Mouse (Mus musculus): ENCODE data around the gene Med13l. TPM values are rescaled to one million over a fixed set of nuclear protein-coding genes. Genes with fewer than 3 reads are reported as not detected.

Med13l gene
- polyA plus RNA-seq, 1 experiment from 2014 or later: 11.5 TPM

- ATAC-seq: no peak
- no peak overlapping the region for H3K4me3 ChIP-seq (ENCODE audit: low read length)
- no peak overlapping the region for H3K9ac ChIP-seq (ENCODE audit: low read depth, low read length)
- no peaks in the 10 kb centered on the region for H3K9me3 ChIP-seq (ENCODE audit: control insufficient read depth, low read length)
- H3K4me2 ChIP-seq (ENCODE audit: low read length): no peak overlapping the region
- no peaks in the 10 kb centered on the region for H3K36me3 ChIP-seq (ENCODE audit: control insufficient read depth, insufficient read depth, low read length)
- no peaks in the 10 kb centered on the region for H3K27me3 ChIP-seq (replicated peaks; ENCODE audit: control insufficient read depth, insufficient read depth, low read length)
- H3K4me1 ChIP-seq (ENCODE audit: control insufficient read depth, insufficient read depth, low read depth, low read length): peaks cover 15% of the 10 kb centered on the region
- WGBS: 47% methylated on average over 7 of the region's 7 CpGs
- H3K27ac ChIP-seq (ENCODE audit: low read depth, low read length): no peak overlapping the region
Observed at GRCm38 (mm10) chr5:118691710-118692040, 131.2 kb downstream of the Med13l start.

GRCm38 (mm10) chr5:118693996-118694395 is 133.5 kb downstream of the Med13l start:
- Histone ChIP-seq H3K27ac (ENCODE audit: low read depth, low read length) (no peak overlapping the region), H3K36me3 (ENCODE audit: control insufficient read depth, insufficient read depth, low read length) (no peaks in the 10 kb centered on the region), H3K4me1 (ENCODE audit: control insufficient read depth, insufficient read depth, low read depth, low read length) (peaks cover 11% of the 10 kb centered on the region), H3K4me2 (ENCODE audit: low read length) (no peak overlapping the region), H3K9ac (ENCODE audit: low read depth, low read length) (no peak overlapping the region), H3K9me3 (ENCODE audit: control insufficient read depth, low read length) (no peaks in the 10 kb centered on the region), H3K4me3 (ENCODE audit: low read length) (no peak overlapping the region), H3K27me3 (replicated peaks; ENCODE audit: control insufficient read depth, insufficient read depth, low read length) (no peaks in the 10 kb centered on the region)
- ATAC-seq: no peak
- WGBS: 89% methylated on average over 9 of the region's 9 CpGs

- H3K4me3 ChIP-seq (ENCODE audit: low read length): no peak overlapping the region
- H3K9me3 ChIP-seq (ENCODE audit: control insufficient read depth, low read length): no peaks in the 10 kb centered on the region
- no peak overlapping the region for H3K9ac ChIP-seq (ENCODE audit: low read depth, low read length)
- no peak for ATAC-seq
- 85% methylated on average over 7 of the region's 7 CpGs for WGBS
- no peaks in the 10 kb centered on the region for H3K27me3 ChIP-seq (replicated peaks; ENCODE audit: control insufficient read depth, insufficient read depth, low read length)
- no peak overlapping the region for H3K27ac ChIP-seq (ENCODE audit: low read depth, low read length)
- H3K36me3 ChIP-seq (ENCODE audit: control insufficient read depth, insufficient read depth, low read length): no peaks in the 10 kb centered on the region
- peaks cover 18% of the 10 kb centered on the region for H3K4me1 ChIP-seq (ENCODE audit: control insufficient read depth, insufficient read depth, low read depth, low read length)
- H3K4me2 ChIP-seq (ENCODE audit: low read length): no peak overlapping the region
Observed at GRCm38 (mm10) chr5:118697073-118697472, 136.6 kb downstream of the Med13l start.

GRCm38 (mm10) chr5:118700978-118701377 is 140.5 kb downstream of the Med13l start:
- peaks cover 34% of the 10 kb centered on the region for H3K4me1 ChIP-seq (ENCODE audit: control insufficient read depth, insufficient read depth, low read depth, low read length)
- no peaks in the 10 kb centered on the region for H3K27me3 ChIP-seq (replicated peaks; ENCODE audit: control insufficient read depth, insufficient read depth, low read length)
- no peak overlapping the region for H3K4me2 ChIP-seq (ENCODE audit: low read length)
- H3K36me3 ChIP-seq (ENCODE audit: control insufficient read depth, insufficient read depth, low read length): no peaks in the 10 kb centered on the region
- 89% methylated on average over 4 of the region's 4 CpGs for WGBS
- no peaks in the 10 kb centered on the region for H3K9me3 ChIP-seq (ENCODE audit: control insufficient read depth, low read length)
- H3K27ac ChIP-seq (ENCODE audit: low read depth, low read length): no peak overlapping the region
- no peak overlapping the region for H3K4me3 ChIP-seq (ENCODE audit: low read length)
- ATAC-seq: no peak
- no peak overlapping the region for H3K9ac ChIP-seq (ENCODE audit: low read depth, low read length)

DNA sequence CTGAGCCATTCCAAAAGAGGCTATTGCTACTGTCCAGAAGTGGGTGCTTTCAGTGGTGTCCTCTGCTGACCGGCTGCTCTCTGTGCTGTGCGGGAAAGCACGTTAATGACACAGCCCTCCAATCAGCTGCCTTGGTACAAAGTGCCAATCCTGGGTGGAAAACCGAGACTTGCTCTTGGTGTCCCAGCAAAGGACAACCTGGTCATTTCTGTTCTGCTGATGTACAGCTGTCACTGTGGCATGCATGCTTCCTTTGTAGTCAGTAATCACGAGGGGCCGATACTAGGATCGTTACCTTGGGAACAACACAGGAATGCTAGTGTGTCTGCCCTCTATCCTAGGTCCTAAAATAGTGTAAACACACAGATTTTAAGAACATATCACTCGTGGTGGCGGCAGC is 142.2 kb downstream of the Med13l start:
- H3K9ac ChIP-seq (ENCODE audit: low read depth, low read length): no peak overlapping the region
- peaks cover 48% of the 10 kb centered on the region for H3K4me1 ChIP-seq (ENCODE audit: control insufficient read depth, insufficient read depth, low read depth, low read length)
- no peak for ATAC-seq
- no peaks in the 10 kb centered on the region for H3K27me3 ChIP-seq (replicated peaks; ENCODE audit: control insufficient read depth, insufficient read depth, low read length)
- no peak overlapping the region for H3K4me2 ChIP-seq (ENCODE audit: low read length)
- H3K4me3 ChIP-seq (ENCODE audit: low read length): no peak overlapping the region
- 20% methylated on average over 9 of the region's 9 CpGs for WGBS
- H3K27ac ChIP-seq (ENCODE audit: low read depth, low read length): no peak overlapping the region
- H3K9me3 ChIP-seq (ENCODE audit: control insufficient read depth, low read length): no peaks in the 10 kb centered on the region
- no peaks in the 10 kb centered on the region for H3K36me3 ChIP-seq (ENCODE audit: control insufficient read depth, insufficient read depth, low read length)

GRCm38 (mm10) chr5:118704148-118704547 is 143.7 kb downstream of the Med13l start:
- no peak overlapping the region for H3K4me3 ChIP-seq (ENCODE audit: low read length)
- H3K9me3 ChIP-seq (ENCODE audit: control insufficient read depth, low read length): no peaks in the 10 kb centered on the region
- H3K27me3 ChIP-seq (replicated peaks; ENCODE audit: control insufficient read depth, insufficient read depth, low read length): no peaks in the 10 kb centered on the region
- ATAC-seq: no peak
- H3K4me1 ChIP-seq (ENCODE audit: control insufficient read depth, insufficient read depth, low read depth, low read length): peaks cover 56% of the 10 kb centered on the region
- no peak overlapping the region for H3K4me2 ChIP-seq (ENCODE audit: low read length)
- no peak overlapping the region for H3K9ac ChIP-seq (ENCODE audit: low read depth, low read length)
- WGBS: 80% methylated on average over 3 of the region's 3 CpGs
- H3K27ac ChIP-seq (ENCODE audit: low read depth, low read length): no peak overlapping the region
- H3K36me3 ChIP-seq (ENCODE audit: control insufficient read depth, insufficient read depth, low read length): no peaks in the 10 kb centered on the region

DNA sequence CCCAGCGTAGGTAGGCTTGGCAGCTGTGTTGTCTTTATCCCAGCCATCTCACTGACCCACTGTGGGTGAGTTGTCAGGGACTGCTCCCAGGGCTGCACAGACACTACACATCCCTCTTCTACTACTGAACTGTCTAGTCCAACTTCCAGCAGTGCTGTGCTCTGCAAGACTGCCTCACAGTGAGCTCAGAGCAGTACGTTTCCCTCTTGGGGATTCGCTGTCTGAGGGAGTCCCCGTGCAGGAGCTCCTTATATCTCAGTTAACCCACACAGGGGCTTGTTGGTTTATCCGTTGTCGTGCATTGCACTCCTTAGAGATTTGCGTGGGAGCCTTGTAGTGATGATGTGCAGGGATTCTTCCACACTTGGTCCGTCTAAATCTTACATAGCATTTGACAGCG is 144.5 kb downstream of the Med13l start:
- no peak overlapping the region for H3K4me3 ChIP-seq (ENCODE audit: low read length)
- no peaks in the 10 kb centered on the region for H3K36me3 ChIP-seq (ENCODE audit: control insufficient read depth, insufficient read depth, low read length)
- H3K4me2 ChIP-seq (ENCODE audit: low read length): no peak overlapping the region
- no peak overlapping the region for H3K9ac ChIP-seq (ENCODE audit: low read depth, low read length)
- no peak overlapping the region for H3K27ac ChIP-seq (ENCODE audit: low read depth, low read length)
- 75% methylated on average over 9 of the region's 9 CpGs for WGBS
- peaks cover 60% of the 10 kb centered on the region for H3K4me1 ChIP-seq (ENCODE audit: control insufficient read depth, insufficient read depth, low read depth, low read length)
- no peaks in the 10 kb centered on the region for H3K9me3 ChIP-seq (ENCODE audit: control insufficient read depth, low read length)
- ATAC-seq: no peak
- no peaks in the 10 kb centered on the region for H3K27me3 ChIP-seq (replicated peaks; ENCODE audit: control insufficient read depth, insufficient read depth, low read length)

GRCm38 (mm10) chr5:118706009-118706408 is 145.5 kb downstream of the Med13l start:
- WGBS: 37% methylated on average over 6 of the region's 6 CpGs
- peaks cover 65% of the 10 kb centered on the region for H3K4me1 ChIP-seq (ENCODE audit: control insufficient read depth, insufficient read depth, low read depth, low read length)
- no peaks in the 10 kb centered on the region for H3K36me3 ChIP-seq (ENCODE audit: control insufficient read depth, insufficient read depth, low read length)
- ATAC-seq: peak; percentile 29; the same call in 1 of the 2 replicates
- no peaks in the 10 kb centered on the region for H3K27me3 ChIP-seq (replicated peaks; ENCODE audit: control insufficient read depth, insufficient read depth, low read length)
- no peak overlapping the region for H3K4me3 ChIP-seq (ENCODE audit: low read length)
- no peak overlapping the region for H3K27ac ChIP-seq (ENCODE audit: low read depth, low read length)
- H3K9me3 ChIP-seq (ENCODE audit: control insufficient read depth, low read length): no peaks in the 10 kb centered on the region
- H3K9ac ChIP-seq (ENCODE audit: low read depth, low read length): no peak overlapping the region
- H3K4me2 ChIP-seq (ENCODE audit: low read length): no peak overlapping the region

GRCm38 (mm10) chr5:118706414-118706813 is 145.9 kb downstream of the Med13l start:
- Histone ChIP-seq H3K36me3 (ENCODE audit: control insufficient read depth, insufficient read depth, low read length) (no peaks in the 10 kb centered on the region), H3K9ac (ENCODE audit: low read depth, low read length) (no peak overlapping the region), H3K4me3 (ENCODE audit: low read length) (no peak overlapping the region), H3K27ac (ENCODE audit: low read depth, low read length) (no peak overlapping the region), H3K27me3 (replicated peaks; ENCODE audit: control insufficient read depth, insufficient read depth, low read length) (no peaks in the 10 kb centered on the region), H3K4me1 (ENCODE audit: control insufficient read depth, insufficient read depth, low read depth, low read length) (peaks cover 64% of the 10 kb centered on the region), H3K9me3 (ENCODE audit: control insufficient read depth, low read length) (no peaks in the 10 kb centered on the region), H3K4me2 (ENCODE audit: low read length) (no peak overlapping the region)
- peak; percentile 57 for ATAC-seq
- 13% methylated on average over 3 of the region's 3 CpGs for WGBS

DNA sequence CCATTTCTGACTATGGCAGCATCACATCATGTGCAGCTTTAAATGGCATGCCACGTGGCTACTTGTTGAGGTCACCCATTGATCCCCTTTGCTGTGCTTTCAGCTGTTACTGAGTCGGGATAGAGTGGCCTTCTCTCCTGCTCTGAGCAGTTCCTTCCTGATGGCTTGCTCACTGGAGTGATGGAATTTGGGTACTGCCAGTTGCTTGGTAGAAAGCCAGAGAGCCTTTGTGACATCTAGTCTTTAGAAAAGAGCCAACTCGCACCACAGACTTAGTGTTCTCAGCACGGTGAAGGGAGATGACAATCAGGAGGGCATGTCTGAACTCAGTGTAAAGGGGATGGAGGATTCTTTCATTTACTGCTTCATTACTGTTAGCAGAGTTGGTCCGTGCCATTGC is 147.0 kb downstream of the Med13l start:
- Histone ChIP-seq H3K4me2 (ENCODE audit: low read length) (no peak overlapping the region), H3K4me3 (ENCODE audit: low read length) (no peak overlapping the region), H3K9me3 (ENCODE audit: control insufficient read depth, low read length) (no peaks in the 10 kb centered on the region), H3K27ac (ENCODE audit: low read depth, low read length) (no peak overlapping the region; the same call in 1 of the 2 replicates), H3K36me3 (ENCODE audit: control insufficient read depth, insufficient read depth, low read length) (no peaks in the 10 kb centered on the region), H3K9ac (ENCODE audit: low read depth, low read length) (no peak overlapping the region), H3K4me1 (ENCODE audit: control insufficient read depth, insufficient read depth, low read depth, low read length) (peaks cover 57% of the 10 kb centered on the region), H3K27me3 (replicated peaks; ENCODE audit: control insufficient read depth, insufficient read depth, low read length) (no peaks in the 10 kb centered on the region)
- 48% methylated on average over 5 of the region's 5 CpGs for WGBS
- ATAC-seq: no peak

Measured in hindbrain, embryonic 16.5 days (tissue).